Mouse (Mus musculus) heart, adult 2 months (tissue): ENCODE results near the gene Insl3.
A peak's percentile ranks its signal among the peaks of the same experiment; 100 is the strongest.

Source experiments
- CTCF ChIP-seq: fragments of 200-600 bp; IDR thresholded peaks from 2 replicates; pipeline ENCODE4 v1.8.1; 2022; ENCODE audit warnings: antibody characterized with exemption, mild to moderate bottlenecking, moderate library complexity
- EP300 ChIP-seq: fragments of 200-500 bp; IDR thresholded peaks from 2 replicates; pipeline ENCODE4 v1.6.1; 2011; ENCODE audit warnings: low read depth, low read length, control low read depth; ENCODE audit not compliant: insufficient read depth
- POLR2A ChIP-seq: fragments of 200-500 bp; IDR thresholded peaks from 2 replicates; pipeline ENCODE4 v1.6.1; 2011; ENCODE audit warnings: mild to moderate bottlenecking, low read depth, low read length, control low read depth; ENCODE audit not compliant: insufficient read depth

GRCm38 (mm10) chr8:71709800-71710446 lies 20.9 kb downstream of the Insl3 start:
- TF ChIP-seq EP300: no peak
- TF ChIP-seq CTCF: peak; percentile 91
- no peak for TF ChIP-seq POLR2A
